Mouse (Mus musculus): Measurements from ENCODE around the gene Zfp61.

GRCm38 (mm10) chr7:24286916-24287315 is 14.1 kb downstream of the Zfp61 start:
- TF ChIP-seq POLR2A (IDR thresholded peaks at IDR 0.05; ENCODE audit: low read depth, low read length) (no peak), CTCF (IDR thresholded peaks at IDR 0.05; ENCODE audit: extremely low read depth, insufficient read length, insufficient replicate concordance, low read depth, low read length) (no peak)

All from small intestine, adult 2 months (tissue).